Mouse (Mus musculus) cerebellum, adult 18-20 months (tissue): ENCODE results near the gene A630076J17Rik.

ENCODE experiments used
- DNase-seq, 2 experiments: peaks; one replicate each; pipeline ENCODE4 v3.0.0; 2021

The A630076J17Rik gene

GRCm38 (mm10) chr3:107230527-107230926, at the start of gene A630076J17Rik:
A630076J17Rik (plus strand) TSS chr3:107230614.
- no peak for DNase-seq

GRCm38 (mm10) chr3:107180860-107181259, 49.6 kb upstream of the A630076J17Rik start:
- DNase-seq: no peak

- no peak for DNase-seq
Measured at GRCm38 (mm10) chr3:107182756-107183155, 47.7 kb upstream of the A630076J17Rik start, which contains the start of gene Kcna10. Kcna10 (plus strand) TSS chr3:107183056.

GRCm38 (mm10) chr3:107183178-107183577, 47.2 kb upstream of the A630076J17Rik start:
- no peak for DNase-seq

- DNase-seq: no peak
Measured at GRCm38 (mm10) chr3:107185597-107185996, 44.8 kb upstream of the A630076J17Rik start.

- DNase-seq: no peak
Measured at GRCm38 (mm10) chr3:107187022-107187421, 43.4 kb upstream of the A630076J17Rik start.

- DNase-seq: peak; percentile 80 to 81
Measured at GRCm38 (mm10) chr3:107188226-107188899, 42.1 kb upstream of the A630076J17Rik start.

- no peak for DNase-seq
Measured at GRCm38 (mm10) chr3:107201310-107202180, 28.9 kb upstream of the A630076J17Rik start.

GRCm38 (mm10) chr3:107204413-107204812, 26.0 kb upstream of the A630076J17Rik start:
- DNase-seq: no peak

GRCm38 (mm10) chr3:107205170-107205569, 25.2 kb upstream of the A630076J17Rik start:
- no peak for DNase-seq

- DNase-seq: peak; percentile 75 to 82
Measured at GRCm38 (mm10) chr3:107205994-107206393, 24.4 kb upstream of the A630076J17Rik start.

- DNase-seq: no peak
Measured at GRCm38 (mm10) chr3:107206490-107207150, 23.8 kb upstream of the A630076J17Rik start.

GRCm38 (mm10) chr3:107207625-107208253, 22.7 kb upstream of the A630076J17Rik start:
- DNase-seq: no peak

GRCm38 (mm10) chr3:107214606-107215005, 15.8 kb upstream of the A630076J17Rik start:
- no peak for DNase-seq

GRCm38 (mm10) chr3:107216400-107217100, 13.9 kb upstream of the A630076J17Rik start:
- DNase-seq: no peak

- DNase-seq: no peak
Measured at GRCm38 (mm10) chr3:107217101-107217480, 13.3 kb upstream of the A630076J17Rik start.

- DNase-seq: no peak
Measured at GRCm38 (mm10) chr3:107218572-107218971, 11.8 kb upstream of the A630076J17Rik start.

- DNase-seq: no peak
Measured at GRCm38 (mm10) chr3:107221608-107222007, 8.8 kb upstream of the A630076J17Rik start, which contains the start of gene Cym. Cym (minus strand) TSS chr3:107221732.

- no peak for DNase-seq
Measured at GRCm38 (mm10) chr3:107223230-107223629, 7.2 kb upstream of the A630076J17Rik start.

- DNase-seq: no peak
Measured at GRCm38 (mm10) chr3:107225820-107226219, 4.6 kb upstream of the A630076J17Rik start.

GRCm38 (mm10) chr3:107229221-107229620, 1.2 kb upstream of the A630076J17Rik start:
- no peak for DNase-seq

GRCm38 (mm10) chr3:107229822-107230221, 592 bp upstream of the A630076J17Rik start:
- DNase-seq: no peak
